Mouse (Mus musculus): ENCODE measurements around the gene Tmem182. TPM values are rescaled to one million over a fixed set of nuclear protein-coding genes. Genes with fewer than 3 reads are reported as not detected.

The Tmem182 gene
- total and polyA plus RNA-seq, 3 experiments: not detected

DNA sequence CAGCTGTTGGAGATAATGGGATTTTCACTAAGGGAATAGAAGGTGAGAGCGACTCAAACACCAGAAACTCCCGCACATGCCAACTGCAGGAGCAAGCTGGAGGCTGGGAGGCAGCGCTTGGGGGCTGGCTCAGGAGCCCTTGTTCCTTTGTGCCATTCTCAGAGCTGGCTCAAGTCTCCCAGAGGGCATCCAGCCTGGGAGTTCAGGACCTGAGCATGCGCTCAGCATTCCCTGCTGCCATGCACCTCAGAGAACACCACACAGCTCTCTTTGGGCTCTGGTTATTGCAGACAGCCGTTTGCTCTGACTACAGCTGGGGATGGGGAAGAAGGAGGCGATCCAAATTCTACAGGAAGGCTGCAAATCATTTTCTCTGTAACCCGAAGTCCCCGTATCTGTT is 84.8 kb downstream of the Tmem182 start:
- Histone ChIP-seq H3K4me2 (ENCODE audit: insufficient read depth, low read depth, poor library complexity, severe bottlenecking) (no peak overlapping the region), H3K4me1 (ENCODE audit: control insufficient read depth in 1 of 2, insufficient read depth in 2 of 2) (no peaks in the 10 kb centered on the region), H3K27me3 (replicated peaks) (no peaks in the 10 kb centered on the region), H3K27ac (ENCODE audit: insufficient read depth, low read depth) (no peak overlapping the region), H3K79me2 (replicated peaks; ENCODE audit: control insufficient read depth, extremely low read depth, insufficient read depth, poor library complexity, severe bottlenecking) (no peaks in the 10 kb centered on the region), H3K9ac (ENCODE audit: insufficient read depth, low read depth) (no peak overlapping the region), H3K9me3 (replicated peaks; ENCODE audit: low read length) (peaks cover 74% of the 10 kb centered on the region), H3K36me3 (replicated peaks in 1 of 2; ENCODE audit: control insufficient read depth in 1 of 2, insufficient read depth in 1 of 2, low read length in 1 of 2) (no peaks in the 10 kb centered on the region), H3K4me3 (replicated peaks in 1 of 3; ENCODE audit: low read depth in 2 of 3, low read length in 2 of 3, poor library complexity in 1 of 3) (no peak overlapping the region)
- dilution Hi-C loops (cut with MboI; ENCODE audit: extremely low pct_ligation_motif_present, extremely low pct_unique_long_range_greater_than_20kb, low sequenced_read_pairs) (no loop called here), in situ Hi-C loops (cut with MboI; ENCODE audit: low pct_ligation_motif_present, low pct_unique_long_range_greater_than_20kb, low sequenced_read_pairs) (no loop called here)
- TF ChIP-seq KAT2A (IDR thresholded peaks at IDR 0.05; ENCODE audit: insufficient replicate concordance, low read length) (no peak), ZNF384 (IDR thresholded peaks at IDR 0.05; ENCODE audit: low read depth, low read length) (no peak), IRF4 (IDR thresholded peaks at IDR 0.05; ENCODE audit: low read depth, low read length) (no peak), UBTF (IDR thresholded peaks at IDR 0.05; ENCODE audit: low read depth, low read length) (no peak), MAX (IDR thresholded peaks at IDR 0.05; ENCODE audit: low read length) (no peak), RAD21 (IDR thresholded peaks at IDR 0.05; ENCODE audit: low read depth, low read length) (no peak), JUND (conservative IDR thresholded peaks at IDR 0.05; ENCODE audit: low read depth, low read length) (no peak), MAZ (IDR thresholded peaks at IDR 0.05; ENCODE audit: low read depth, low read length) (no peak), USF2 (conservative IDR thresholded peaks at IDR 0.05; ENCODE audit: low read depth, low read length) (no peak), EP300 (IDR thresholded peaks at IDR 0.05; ENCODE audit: low read length) (no peak), ELF1 (IDR thresholded peaks at IDR 0.05; ENCODE audit: low read depth, low read length) (no peak), POLR2A (IDR thresholded peaks at IDR 0.05; ENCODE audit: low read depth, low read length) (no peak), CHD1 (IDR thresholded peaks at IDR 0.05; ENCODE audit: low read depth, low read length) (no peak)
- DNase-seq (ENCODE audit: extremely low read depth): no peak

DNA sequence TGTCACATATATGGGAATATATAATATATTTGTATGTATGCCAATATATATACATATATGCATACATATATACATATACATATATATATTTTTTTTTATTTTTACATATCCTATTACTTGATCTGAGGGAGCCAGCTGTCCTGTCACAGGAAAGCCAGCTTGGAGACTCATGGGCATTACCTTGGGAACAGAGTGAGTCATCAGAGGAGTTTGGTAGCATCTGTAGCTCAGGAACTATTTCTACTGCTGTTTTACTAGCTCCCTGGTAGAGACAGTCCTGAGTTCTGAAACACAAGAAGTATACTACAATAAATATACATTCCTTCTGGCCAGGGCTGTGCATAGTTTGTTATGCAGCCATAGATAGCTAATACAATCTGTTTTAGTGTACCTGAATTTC is 98.3 kb downstream of the Tmem182 start:
- TF ChIP-seq CTCF (conservative IDR thresholded peaks at IDR 0.05 in 1 of 2, IDR thresholded peaks at IDR 0.05 in 1 of 2; ENCODE audit: low read depth in 2 of 2, low read length in 2 of 2) (no peak), SMC3 (IDR thresholded peaks at IDR 0.05; ENCODE audit: low read depth, low read length) (no peak), MAFK (IDR thresholded peaks at IDR 0.05; ENCODE audit: insufficient replicate concordance, low read length) (no peak), EP300 (IDR thresholded peaks at IDR 0.05; ENCODE audit: low read length) (no peak), USF1 (IDR thresholded peaks at IDR 0.05; ENCODE audit: low read depth, low read length) (no peak), RCOR1 (conservative IDR thresholded peaks at IDR 0.05; ENCODE audit: low read depth, low read length) (no peak), MAX (IDR thresholded peaks at IDR 0.05; ENCODE audit: low read length) (no peak), ZNF384 (IDR thresholded peaks at IDR 0.05; ENCODE audit: low read depth, low read length) (no peak), IRF4 (IDR thresholded peaks at IDR 0.05; ENCODE audit: low read depth, low read length) (no peak), MEF2A (IDR thresholded peaks at IDR 0.05; ENCODE audit: borderline replicate concordance, low read depth, low read length) (no peak), RAD21 (IDR thresholded peaks at IDR 0.05; ENCODE audit: low read depth, low read length) (no peak), ELF1 (IDR thresholded peaks at IDR 0.05; ENCODE audit: low read depth, low read length) (no peak), ZMIZ1 (IDR thresholded peaks at IDR 0.05; ENCODE audit: low read depth, low read length) (no peak), USF2 (conservative IDR thresholded peaks at IDR 0.05; ENCODE audit: low read depth, low read length) (no peak)
- dilution Hi-C loops (cut with MboI; ENCODE audit: extremely low pct_ligation_motif_present, extremely low pct_unique_long_range_greater_than_20kb, low sequenced_read_pairs): no loop called here

More for the DNA sequence above, 98.3 kb downstream of the Tmem182 start:
- Histone ChIP-seq H3K4me1 (ENCODE audit: control insufficient read depth in 1 of 2, insufficient read depth in 2 of 2) (no peaks in the 10 kb centered on the region), H3K27me3 (replicated peaks) (no peaks in the 10 kb centered on the region), H3K9ac (ENCODE audit: insufficient read depth, low read depth) (no peak overlapping the region), H3K4me2 (ENCODE audit: insufficient read depth, low read depth, poor library complexity, severe bottlenecking) (no peak overlapping the region), H3K27ac (ENCODE audit: insufficient read depth, low read depth) (no peak overlapping the region), H3K36me3 (replicated peaks in 1 of 2; ENCODE audit: control insufficient read depth in 1 of 2, insufficient read depth in 1 of 2, low read length in 1 of 2) (no peaks in the 10 kb centered on the region), H3K79me2 (replicated peaks; ENCODE audit: control insufficient read depth, extremely low read depth, insufficient read depth, poor library complexity, severe bottlenecking) (no peaks in the 10 kb centered on the region), H3K9me3 (replicated peaks; ENCODE audit: low read length) (peaks cover 60% of the 10 kb centered on the region), H3K4me3 (replicated peaks in 1 of 3; ENCODE audit: low read depth in 2 of 3, low read length in 2 of 3, poor library complexity in 1 of 3) (no peak overlapping the region)
- in situ Hi-C loops (cut with MboI; ENCODE audit: low pct_ligation_motif_present, low pct_unique_long_range_greater_than_20kb, low sequenced_read_pairs): no loop called here
- no peak for DNase-seq (ENCODE audit: extremely low read depth)

Other genes starting within 250 kb of the Tmem182 start
- gene Slc9a4, start 225.5 kb upstream of the Tmem182 start, total RNA-seq (2012; rRNA removed): not detected in 2 replicates
- gene Slc9a4, start 225.5 kb upstream of the Tmem182 start, total RNA-seq (2014; rRNA removed): 0.07 and 1.2 TPM in 2 replicates
- 0.18 and 0.31 TPM in 2 replicates for gene Slc9a4, start 225.5 kb upstream of the Tmem182 start, polyA plus RNA-seq (2012; ENCODE audit: insufficient read length, low read depth)
- gene Slc9a2, start 125.0 kb upstream of the Tmem182 start, total RNA-seq (2012; rRNA removed): not detected in 2 replicates
- gene Slc9a2, start 125.0 kb upstream of the Tmem182 start, total RNA-seq (2014; rRNA removed): not detected in 2 replicates
- not detected in 2 replicates for gene Slc9a2, start 125.0 kb upstream of the Tmem182 start, polyA plus RNA-seq (2012; ENCODE audit: insufficient read length, low read depth)
- gene Mfsd9, start 14.9 kb upstream of the Tmem182 start, total RNA-seq (2012; rRNA removed): not detected in 2 replicates
- gene Mfsd9, start 14.9 kb upstream of the Tmem182 start, total RNA-seq (2014; rRNA removed): not detected in 2 replicates
- not detected in 2 replicates for gene Mfsd9, start 14.9 kb upstream of the Tmem182 start, polyA plus RNA-seq (2012; ENCODE audit: insufficient read length, low read depth)